Mouse (Mus musculus) WW6 (cell line): ENCODE data around the gene Cdk5rap3.
A peak's percentile ranks its signal among the peaks of the same experiment; 100 is the strongest.

Source experiments
- DNase-seq: peaks from one replicate; pipeline ENCODE4 v3.0.0-alpha.2; 2013; ENCODE audit warnings: low read depth, low spot score

The Cdk5rap3 gene

GRCm38 (mm10) chr11:96916044-96916884 lies at the start of gene Cdk5rap3:
Cdk5rap3 (minus strand) TSS chr11:96916496.
- DNase-seq, result peak; percentile 100

GRCm38 (mm10) chr11:96963580-96963979 lies 47.3 kb upstream of the Cdk5rap3 start:
- peak; percentile 95 for DNase-seq

GRCm38 (mm10) chr11:96957061-96957805 lies 40.9 kb upstream of the Cdk5rap3 start:
- no peak for DNase-seq

- DNase-seq, result peak; percentile 76
These were observed 39.9 kb upstream of the Cdk5rap3 start for GRCm38 (mm10) chr11:96956009-96956724.

GRCm38 (mm10) chr11:96955094-96955493 lies 38.8 kb upstream of the Cdk5rap3 start:
- no peak for DNase-seq

- no peak for DNase-seq
These were observed 36.6 kb upstream of the Cdk5rap3 start for GRCm38 (mm10) chr11:96952896-96953295.

GRCm38 (mm10) chr11:96952426-96952825 lies 36.1 kb upstream of the Cdk5rap3 start:
- DNase-seq, result no peak

GRCm38 (mm10) chr11:96950767-96951166 lies 34.5 kb upstream of the Cdk5rap3 start:
- no peak for DNase-seq

GRCm38 (mm10) chr11:96947849-96948248 lies 31.6 kb upstream of the Cdk5rap3 start:
- no peak for DNase-seq

- no peak for DNase-seq
These were observed 30.2 kb upstream of the Cdk5rap3 start for GRCm38 (mm10) chr11:96946498-96946897.

GRCm38 (mm10) chr11:96944844-96945580 lies 28.7 kb upstream of the Cdk5rap3 start:
- no peak for DNase-seq

GRCm38 (mm10) chr11:96943746-96944304 lies 27.5 kb upstream of the Cdk5rap3 start, which contains the start of gene Pnpo:
Pnpo (minus strand) TSS chr11:96943986.
- peak; percentile 93 for DNase-seq

GRCm38 (mm10) chr11:96941989-96942590 lies 25.8 kb upstream of the Cdk5rap3 start:
- DNase-seq, result no peak

GRCm38 (mm10) chr11:96940578-96941465 lies 24.5 kb upstream of the Cdk5rap3 start:
- no peak for DNase-seq

GRCm38 (mm10) chr11:96938426-96938800 lies 22.1 kb upstream of the Cdk5rap3 start:
- DNase-seq, result no peak

- no peak for DNase-seq
These were observed 21.5 kb upstream of the Cdk5rap3 start for GRCm38 (mm10) chr11:96937549-96938425.

- no peak for DNase-seq
These were observed 19.8 kb upstream of the Cdk5rap3 start for GRCm38 (mm10) chr11:96935872-96936650.

- DNase-seq, result peak; percentile 94
These were observed 18.6 kb upstream of the Cdk5rap3 start for GRCm38 (mm10) chr11:96934921-96935356.
